Comparison of ENCODE assay signal across 19 mouse cellular contexts in the genomic region with DNA sequence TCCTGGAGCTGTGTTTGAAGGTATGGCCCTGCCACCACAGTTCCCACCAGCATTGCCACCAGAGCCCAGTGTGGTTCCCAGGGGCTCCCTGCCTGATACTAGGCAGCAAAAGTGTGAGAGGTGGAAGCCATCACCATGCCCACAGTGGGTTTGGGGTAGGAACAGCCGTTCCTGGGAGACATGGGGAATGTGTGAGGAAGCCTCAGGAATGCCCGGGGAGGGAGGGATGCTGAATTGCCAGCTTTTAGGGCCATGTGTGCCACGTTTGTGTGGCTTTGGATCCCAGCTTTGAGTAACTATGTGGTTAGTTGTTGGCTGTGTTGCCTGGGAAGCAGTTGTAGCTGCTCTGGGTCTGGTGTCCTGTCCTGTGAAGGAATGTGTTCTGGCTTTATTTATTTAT. TPM values are rescaled to one million over a fixed set of nuclear protein-coding genes. Genes with fewer than 3 reads are reported as not detected.
DNase-seq lines count a peak whose midpoint lies in the region; ATAC-seq and TF ChIP-seq lines count a peak whose summit lies in the region.
"Had no signal": no experiment of that assay in that cellular context is flagged by ENCODE, and none has a peak within 500 bp of the region (broad histone marks: within the 10 kb centered on the region; RNA-seq: fewer than 3 reads in every experiment).

No protein-coding gene starts in this region.

- peaks cover 14% of the 10 kb centered on the region for H3K4me1 ChIP-seq in embryonic facial prominence, embryonic 14.5 days (ENCODE audit: control insufficient read depth, insufficient read depth, low read length)
- peaks cover 11% of the 10 kb centered on the region for H3K4me1 ChIP-seq in limb, embryonic 14.5 days (ENCODE audit: control insufficient read depth, insufficient read depth, low read length)
- H3K4me1 ChIP-seq in intestine, postnatal 0 days (replicated peaks; ENCODE audit: control insufficient read depth, insufficient read depth, low read length), result no peaks in the 10 kb centered on the region
- H3K4me1 ChIP-seq: forebrain, embryonic 15.5 days; hindbrain, embryonic 13.5 days had no signal

- peak; percentile 59 for ATAC-seq in embryonic facial prominence, embryonic 14.5 days (ENCODE audit: low read depth)
- peak; percentile 56 for ATAC-seq in limb, embryonic 14.5 days (ENCODE audit: low FRiP score, low read depth)
- no peak for ATAC-seq in intestine, postnatal 0 days
- ATAC-seq: forebrain, embryonic 15.5 days had no signal

- H3K9ac ChIP-seq in embryonic facial prominence, embryonic 14.5 days (ENCODE audit: low read depth, low read length), result no peak overlapping the region
- no peak overlapping the region for H3K9ac ChIP-seq in limb, embryonic 14.5 days (ENCODE audit: low read depth, low read length, severe bottlenecking)
- no peak overlapping the region for H3K9ac ChIP-seq in intestine, postnatal 0 days (ENCODE audit: low read depth, low read length)
- H3K9ac ChIP-seq: forebrain, embryonic 15.5 days; hindbrain, embryonic 13.5 days; intestine, embryonic 15.5 days had no signal

- 43% methylated on average over 3 of the region's 3 CpGs for WGBS in embryonic facial prominence, embryonic 14.5 days
- 53% methylated on average over 3 of the region's 3 CpGs for WGBS in limb, embryonic 14.5 days
- WGBS in intestine, postnatal 0 days, result 79% methylated on average over 3 of the region's 3 CpGs

- peak overlapping the region; percentile 39 for H3K27ac ChIP-seq in embryonic facial prominence, embryonic 14.5 days (replicated peaks; ENCODE audit: low read depth, low read length)
- H3K27ac ChIP-seq in limb, embryonic 14.5 days (replicated peaks; ENCODE audit: low read depth, low read length), result peak overlapping the region; percentile 52; the same call in 1 of the 2 replicates
- no peak overlapping the region for H3K27ac ChIP-seq in intestine, postnatal 0 days (ENCODE audit: low read depth, low read length)
- H3K27ac ChIP-seq: forebrain, embryonic 15.5 days; hindbrain, embryonic 13.5 days; intestine, embryonic 15.5 days had no signal

- H3K4me2 ChIP-seq in embryonic facial prominence, embryonic 14.5 days (ENCODE audit: low read depth, low read length), result no peak overlapping the region
- H3K4me2 ChIP-seq in limb, embryonic 14.5 days (replicated peaks; ENCODE audit: low read depth, low read length, severe bottlenecking), result no peak overlapping the region
- no peak overlapping the region for H3K4me2 ChIP-seq in intestine, postnatal 0 days (replicated peaks; ENCODE audit: low read depth)
- H3K4me2 ChIP-seq: forebrain, embryonic 15.5 days; heart, embryonic 11.5 days; hindbrain, embryonic 13.5 days; intestine, embryonic 15.5 days; liver, embryonic 11.5 days had no signal

- no peaks in the 10 kb centered on the region for H3K36me3 ChIP-seq in embryonic facial prominence, embryonic 14.5 days (ENCODE audit: control insufficient read depth, insufficient read depth, low read length)
- H3K36me3 ChIP-seq in limb, embryonic 14.5 days (ENCODE audit: control insufficient read depth, insufficient read depth, low read length), result no peaks in the 10 kb centered on the region
- H3K36me3 ChIP-seq in intestine, postnatal 0 days (ENCODE audit: control insufficient read depth, insufficient read depth), result no peaks in the 10 kb centered on the region
- H3K36me3 ChIP-seq: forebrain, embryonic 15.5 days; hindbrain, embryonic 13.5 days; intestine, embryonic 15.5 days had no signal

- no peaks in the 10 kb centered on the region for H3K27me3 ChIP-seq in embryonic facial prominence, embryonic 14.5 days (replicated peaks; ENCODE audit: control insufficient read depth, insufficient read depth, low read length)
- H3K27me3 ChIP-seq in limb, embryonic 14.5 days (ENCODE audit: control insufficient read depth, insufficient read depth, low read length), result no peaks in the 10 kb centered on the region
- no peaks in the 10 kb centered on the region for H3K27me3 ChIP-seq in intestine, postnatal 0 days (replicated peaks; ENCODE audit: control insufficient read depth, insufficient read depth, low read length)
- H3K27me3 ChIP-seq: forebrain, embryonic 15.5 days; hindbrain, embryonic 13.5 days; intestine, embryonic 15.5 days had no signal

- H3K4me3 ChIP-seq in embryonic facial prominence, embryonic 14.5 days (ENCODE audit: low read depth, low read length), result no peak overlapping the region
- no peak overlapping the region for H3K4me3 ChIP-seq in limb, embryonic 14.5 days (replicated peaks; ENCODE audit: low read length)
- no peak overlapping the region for H3K4me3 ChIP-seq in intestine, postnatal 0 days (ENCODE audit: low read depth, low read length)
- H3K4me3 ChIP-seq: forebrain, embryonic 15.5 days; hindbrain, embryonic 13.5 days; intestine, embryonic 15.5 days; megakaryocyte, embryonic 14.5 days had no signal

- DNase-seq in heart, adult 11 months, result peak; percentile 74
- no peak for DNase-seq in heart, postnatal 4 days
- peak; percentile 75 for DNase-seq in 3T3-L1 (ENCODE audit: low read depth, low spot score)
- peak; percentile 75 for DNase-seq in embryonic facial prominence, embryonic 14.5 days (ENCODE audit: low spot score)
- peak; percentile 49 for DNase-seq in limb, embryonic 14.5 days (ENCODE audit: low spot score)
- DNase-seq in spleen, postnatal 36 days (ENCODE audit: low spot score in 2 of 2), result no peak
- DNase-seq: adrenal gland, adult 8-10 months; cerebellum, adult 9-11 months; heart, postnatal 10 days; lung, adult 18-20 months; midbrain, embryonic 14.5 days; thymus, postnatal 25 days had no signal

- TF ChIP-seq POLR2A in limb, embryonic 14.5 days (IDR thresholded peaks at IDR 0.05; ENCODE audit: borderline replicate concordance, extremely low read depth, insufficient read depth, insufficient read length), result no peak

- peaks cover 13% of the 10 kb centered on the region; the same call in 1 of the 2 replicates for H3K9me3 ChIP-seq in embryonic facial prominence, embryonic 14.5 days (ENCODE audit: control insufficient read depth, low read length)
- no peaks in the 10 kb centered on the region for H3K9me3 ChIP-seq in limb, embryonic 14.5 days (ENCODE audit: control insufficient read depth, low read length)
- no peaks in the 10 kb centered on the region for H3K9me3 ChIP-seq in intestine, postnatal 0 days (ENCODE audit: control insufficient read depth)
- H3K9me3 ChIP-seq: forebrain, embryonic 15.5 days; hindbrain, embryonic 13.5 days; intestine, embryonic 15.5 days had no signal

- no peak for TF ChIP-seq CTCF in intestine, postnatal 0 days (IDR thresholded peaks at IDR 0.05; ENCODE audit: low read depth)

RNA-seq across cellular contexts. Expression of a gene that starts 20.7 kb away (rescaled TPM):
- total RNA-seq in heart, postnatal 4 days (2021), result 10 to 100 TPM; 14.5 to 15.0 TPM
- polyA plus RNA-seq in embryonic facial prominence, embryonic 14.5 days (2014; fragmentation: Nextera tagmentation; extraction: Ambion mirVana), result 13.2 and 13.9 TPM in 2 replicates
- polyA plus RNA-seq in limb, embryonic 14.5 days (2012; rRNA removed), result 24.5 and 30.3 TPM in 2 replicates
- 13.9 TPM in 2 replicates for polyA plus RNA-seq in limb, embryonic 14.5 days (2014; fragmentation: Nextera tagmentation; extraction: Ambion mirVana)
- polyA plus RNA-seq in intestine, postnatal 0 days (2015; fragmentation: Nextera tagmentation; extraction: Ambion mirVana), result 3.3 and 4.1 TPM in 2 replicates

RNA-seq across cellular contexts. Expression of a gene that starts 34.1 kb away (rescaled TPM):
- under 1 TPM; 0.16 to 0.29 TPM for total RNA-seq in heart, postnatal 4 days (2021)
- 0.82 and 1.3 TPM in 2 replicates for polyA plus RNA-seq in embryonic facial prominence, embryonic 14.5 days (2014; fragmentation: Nextera tagmentation; extraction: Ambion mirVana)
- polyA plus RNA-seq in limb, embryonic 14.5 days (2012; rRNA removed), result 2.4 and 3.7 TPM in 2 replicates
- 1.0 and 1.1 TPM in 2 replicates for polyA plus RNA-seq in limb, embryonic 14.5 days (2014; fragmentation: Nextera tagmentation; extraction: Ambion mirVana)
- polyA plus RNA-seq in intestine, postnatal 0 days (2015; fragmentation: Nextera tagmentation; extraction: Ambion mirVana), result 0.82 and 0.94 TPM in 2 replicates

Comparison
In these comparisons a context has a peak if more than half of its experiments do, and no peak if none do; other contexts are left out.
1. DNase-seq: peak in heart, adult 11 months (single experiment), 3T3-L1 (single experiment), embryonic facial prominence, embryonic 14.5 days (single experiment) and limb, embryonic 14.5 days (single experiment); none in heart, postnatal 4 days (single experiment) and spleen, postnatal 36 days (0 of 2).